Mouse (Mus musculus) ES-Bruce4 (cell line): ENCODE measurements around the gene Trim40.

Experiments
- CTCF ChIP-seq: IDR thresholded peaks from one replicate; pipeline ENCODE4 v1.8.1; 2011; ENCODE audit warnings: low read depth, low read length
- EP300 ChIP-seq: IDR thresholded peaks from 2 replicates; pipeline ENCODE4 v1.6.1; 2011; ENCODE audit warnings: low read depth, low read length; ENCODE audit not compliant: insufficient read depth
- POLR2A ChIP-seq: IDR thresholded peaks from one replicate; pipeline ENCODE4 v1.8.1; 2011; ENCODE audit warnings: low read length; ENCODE audit not compliant: insufficient read depth

DNA sequence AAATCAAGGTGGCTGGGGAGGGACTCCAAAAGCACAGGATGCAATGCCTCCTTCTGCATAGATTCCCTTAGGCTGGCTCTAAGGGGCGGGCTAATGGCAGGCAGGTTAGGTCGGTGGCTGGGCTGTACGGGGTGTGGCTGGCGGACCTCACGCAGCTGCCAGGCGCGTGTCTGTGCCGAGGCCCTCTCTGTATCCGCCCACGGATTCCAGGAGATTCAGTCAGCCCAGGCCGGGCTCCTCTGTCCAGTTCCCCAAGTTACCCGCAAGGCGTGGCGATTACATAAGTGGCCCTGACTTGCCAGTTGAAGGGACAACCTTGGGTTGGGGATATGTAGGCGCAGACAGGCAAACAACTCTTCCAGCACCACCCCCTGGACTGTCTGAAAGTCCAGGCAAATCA is 30.3 kb upstream of the Trim40 start:
- no peak for TF ChIP-seq POLR2A
- TF ChIP-seq CTCF, result no peak
- TF ChIP-seq EP300, result 0 out of 2 replicates have a peak, but pooled peaks have one; percentile 30
